Mouse (Mus musculus): ENCODE results near the gene Tyrp1. TPM values are rescaled to one million over a fixed set of nuclear protein-coding genes. Genes with fewer than 3 reads are reported as not detected.

The Tyrp1 gene
- total RNA-seq, 2 experiments from 2014 or later: not detected

DNA sequence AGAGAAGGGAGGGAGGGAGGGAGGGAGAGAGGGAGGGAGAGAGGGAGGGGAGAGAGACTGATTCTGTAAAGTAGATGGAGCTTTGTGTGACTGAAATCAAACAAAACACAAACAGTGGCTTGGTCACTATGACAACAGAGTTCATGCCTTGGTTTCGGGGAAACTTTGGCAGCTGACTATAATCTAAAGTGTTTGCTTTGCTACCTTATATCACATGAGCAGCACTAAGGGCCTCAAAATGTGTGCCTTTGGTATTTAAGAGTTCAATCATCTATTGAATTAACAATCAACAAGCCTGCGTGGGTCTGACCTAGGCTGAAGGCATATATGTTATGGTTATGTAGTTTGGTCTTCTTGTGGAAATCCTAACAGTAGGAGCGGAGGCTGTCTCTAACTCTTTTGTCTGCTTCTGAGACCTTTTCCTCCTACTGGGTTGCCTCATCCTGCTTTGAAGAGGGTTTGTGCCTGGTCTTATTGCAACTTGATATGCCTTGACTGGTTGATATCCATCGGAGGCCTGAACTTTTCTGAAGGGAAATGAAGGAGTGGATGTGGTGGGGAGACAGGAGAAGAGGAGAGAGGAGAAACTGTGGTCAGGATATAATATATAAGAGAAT is 61.5 kb downstream of the Tyrp1 start:
- no peak for DNase-seq

Other genes starting within 250 kb of the Tyrp1 start
- 1 to 10 TPM; 7.3 to 7.5 TPM for gene Lurap1l, start 76.5 kb downstream of the Tyrp1 start, total RNA-seq (2021)